Mouse (Mus musculus): ENCODE results near the gene Prtn3.

Gene Prtn3

GRCm38 (mm10) chr10:79928030-79928694 is 53.9 kb downstream of the Prtn3 start:
- no peak for DNase-seq (ENCODE audit: low spot score)

GRCm38 (mm10) chr10:79928907-79929701 is 54.8 kb downstream of the Prtn3 start:
- DNase-seq (ENCODE audit: low spot score): no peak

DNA sequence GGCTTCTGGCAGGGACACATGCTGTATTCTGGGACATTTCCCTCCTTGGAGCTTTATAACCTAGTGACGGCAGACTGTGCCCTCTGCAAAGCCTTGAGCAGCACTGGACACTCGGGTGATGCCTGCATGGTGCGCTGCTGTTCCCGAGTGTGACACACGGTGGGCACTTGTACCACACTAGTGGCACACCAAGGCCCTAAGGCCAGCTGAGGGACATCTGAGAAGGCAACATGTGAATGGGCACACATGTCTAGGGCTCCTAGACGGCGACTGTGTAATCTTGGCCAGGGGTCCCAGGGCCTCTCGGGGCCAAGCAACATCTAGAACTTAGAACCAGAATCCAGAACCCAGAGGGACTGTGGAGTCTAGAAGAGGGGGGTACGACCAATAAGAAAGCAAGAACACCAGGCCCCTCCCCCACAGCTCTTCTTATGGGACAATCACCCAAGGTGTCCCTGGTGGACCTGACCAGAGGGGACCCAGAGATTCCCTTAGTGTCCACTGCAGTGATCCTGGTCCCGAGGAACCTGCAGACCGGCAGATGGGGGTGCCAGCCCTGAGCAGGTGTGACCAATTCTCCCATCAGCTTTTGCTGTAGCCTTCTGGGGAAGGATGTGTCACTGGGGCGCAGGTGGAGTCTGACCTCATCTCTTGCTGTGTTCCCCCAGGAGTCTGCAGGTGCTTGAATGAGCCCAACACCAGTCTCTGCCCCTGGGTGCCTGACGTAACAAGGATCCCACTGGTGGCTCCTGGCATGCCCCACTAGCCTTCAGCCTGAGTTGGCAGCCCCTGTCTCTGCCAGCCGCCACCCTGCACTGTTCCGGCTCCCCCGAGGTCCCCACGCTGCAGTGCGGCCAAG is 55.9 kb downstream of the Prtn3 start:
- no peak for DNase-seq (ENCODE audit: low spot score)

DNA sequence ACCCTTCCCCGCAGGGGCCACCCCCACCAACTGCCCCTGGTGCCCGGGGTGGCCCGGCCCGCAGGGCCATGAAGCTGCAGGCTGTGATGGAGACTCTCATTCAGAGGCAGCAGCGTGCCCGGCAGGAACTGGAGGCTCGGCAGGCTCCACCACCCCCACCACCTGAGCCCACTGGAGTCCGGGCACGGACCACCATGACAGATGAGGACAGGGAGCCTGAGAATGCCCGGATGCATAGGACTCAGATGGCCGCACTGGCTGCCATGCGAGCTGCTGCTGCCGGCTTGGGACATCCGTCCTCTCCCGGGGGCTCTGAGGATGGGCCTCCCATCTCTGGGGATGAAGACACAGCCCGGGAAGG is 56.5 kb downstream of the Prtn3 start:
- no peak for DNase-seq (ENCODE audit: low spot score)

DNA sequence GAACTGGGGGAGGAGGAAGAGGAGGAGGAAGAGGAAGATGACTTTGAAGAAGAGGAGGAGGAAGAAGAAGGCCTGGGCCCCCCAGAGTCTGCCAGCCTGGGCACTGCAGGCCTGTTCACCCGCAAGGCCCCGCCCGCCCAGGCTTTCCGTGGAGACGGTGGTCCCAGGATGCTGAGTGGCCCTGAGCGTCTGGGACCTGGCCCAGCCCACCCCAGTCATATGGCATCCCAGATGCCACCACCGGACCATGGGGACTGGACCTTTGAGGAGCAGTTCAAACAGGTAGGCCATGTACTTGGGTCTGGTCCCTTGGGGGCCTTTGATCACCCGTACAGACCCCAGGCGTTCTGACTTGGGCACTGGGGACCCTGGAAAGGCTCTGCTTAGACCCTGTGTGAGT is 57.5 kb downstream of the Prtn3 start:
- no peak for DNase-seq (ENCODE audit: low spot score)

GRCm38 (mm10) chr10:79932736-79933135 is 58.5 kb downstream of the Prtn3 start:
- DNase-seq (ENCODE audit: low spot score): no peak

Measured in urinary bladder, postnatal 25 days (tissue).